Mouse (Mus musculus): ENCODE data around the gene Neil3. TPM values are rescaled to one million over a fixed set of nuclear protein-coding genes. Genes with fewer than 3 reads are reported as not detected.

The Neil3 gene
- polyA plus RNA-seq, 1 experiment from 2014 or later: 28.4 TPM

- Histone ChIP-seq H3K9ac (ENCODE audit: low read length) (no peak overlapping the region), H3K27me3 (ENCODE audit: control insufficient read depth, insufficient read depth, low read length) (no peaks in the 10 kb centered on the region), H3K4me2 (ENCODE audit: low read depth, low read length) (no peak overlapping the region), H3K27ac (ENCODE audit: low read length) (no peak overlapping the region), H3K4me3 (replicated peaks; ENCODE audit: low read length) (no peak overlapping the region), H3K4me1 (ENCODE audit: control insufficient read depth, insufficient read depth, low read length) (no peaks in the 10 kb centered on the region), H3K9me3 (replicated peaks; ENCODE audit: control insufficient read depth, low read length) (no peaks in the 10 kb centered on the region), H3K36me3 (ENCODE audit: control insufficient read depth, insufficient read depth, low read length) (no peaks in the 10 kb centered on the region)
- 88% methylated on average over 7 of the region's 7 CpGs for WGBS
- ATAC-seq (ENCODE audit: insufficient read depth, low FRiP score): no peak
These were observed 25.1 kb downstream of the Neil3 start for GRCm38 (mm10) chr8:53613577-53614287.

GRCm38 (mm10) chr8:53612297-53612696 is 26.6 kb downstream of the Neil3 start:
- Histone ChIP-seq H3K4me3 (replicated peaks; ENCODE audit: low read length) (no peak overlapping the region), H3K4me1 (ENCODE audit: control insufficient read depth, insufficient read depth, low read length) (no peaks in the 10 kb centered on the region), H3K27me3 (ENCODE audit: control insufficient read depth, insufficient read depth, low read length) (no peaks in the 10 kb centered on the region), H3K4me2 (ENCODE audit: low read depth, low read length) (no peak overlapping the region), H3K27ac (ENCODE audit: low read length) (no peak overlapping the region), H3K9ac (ENCODE audit: low read length) (no peak overlapping the region), H3K9me3 (replicated peaks; ENCODE audit: control insufficient read depth, low read length) (no peaks in the 10 kb centered on the region), H3K36me3 (ENCODE audit: control insufficient read depth, insufficient read depth, low read length) (no peaks in the 10 kb centered on the region)
- no peak for ATAC-seq (ENCODE audit: insufficient read depth, low FRiP score)
- WGBS: 70% methylated on average over 7 of the region's 7 CpGs

- H3K9me3 ChIP-seq (replicated peaks; ENCODE audit: control insufficient read depth, low read length): no peaks in the 10 kb centered on the region
- no peak overlapping the region for H3K4me3 ChIP-seq (replicated peaks; ENCODE audit: low read length)
- no peak overlapping the region for H3K9ac ChIP-seq (ENCODE audit: low read length)
- 26% methylated on average over 3 of the region's 3 CpGs for WGBS
- no peaks in the 10 kb centered on the region for H3K4me1 ChIP-seq (ENCODE audit: control insufficient read depth, insufficient read depth, low read length)
- peak; percentile 66; the same call in 1 of the 2 replicates for ATAC-seq (ENCODE audit: insufficient read depth, low FRiP score)
- H3K36me3 ChIP-seq (ENCODE audit: control insufficient read depth, insufficient read depth, low read length): no peaks in the 10 kb centered on the region
- no peak overlapping the region for H3K4me2 ChIP-seq (ENCODE audit: low read depth, low read length)
- no peak overlapping the region for H3K27ac ChIP-seq (ENCODE audit: low read length)
- H3K27me3 ChIP-seq (ENCODE audit: control insufficient read depth, insufficient read depth, low read length): no peaks in the 10 kb centered on the region
These were observed 31.8 kb downstream of the Neil3 start for GRCm38 (mm10) chr8:53607040-53607439.

- no peaks in the 10 kb centered on the region for H3K9me3 ChIP-seq (replicated peaks; ENCODE audit: control insufficient read depth, low read length)
- no peak for ATAC-seq (ENCODE audit: insufficient read depth, low FRiP score)
- no peaks in the 10 kb centered on the region for H3K4me1 ChIP-seq (ENCODE audit: control insufficient read depth, insufficient read depth, low read length)
- no peak overlapping the region for H3K27ac ChIP-seq (ENCODE audit: low read length)
- H3K27me3 ChIP-seq (ENCODE audit: control insufficient read depth, insufficient read depth, low read length): no peaks in the 10 kb centered on the region
- H3K9ac ChIP-seq (ENCODE audit: low read length): no peak overlapping the region
- WGBS: 87% methylated on average over 5 of the region's 5 CpGs
- no peak overlapping the region for H3K4me2 ChIP-seq (ENCODE audit: low read depth, low read length)
- H3K36me3 ChIP-seq (ENCODE audit: control insufficient read depth, insufficient read depth, low read length): no peaks in the 10 kb centered on the region
- no peak overlapping the region for H3K4me3 ChIP-seq (replicated peaks; ENCODE audit: low read length)
These were observed 34.0 kb downstream of the Neil3 start for GRCm38 (mm10) chr8:53604906-53605305.

GRCm38 (mm10) chr8:53603672-53604071 is 35.2 kb downstream of the Neil3 start:
- H3K9ac ChIP-seq (ENCODE audit: low read length): no peak overlapping the region
- no peak for ATAC-seq (ENCODE audit: insufficient read depth, low FRiP score)
- H3K4me1 ChIP-seq (ENCODE audit: control insufficient read depth, insufficient read depth, low read length): no peaks in the 10 kb centered on the region
- no peaks in the 10 kb centered on the region for H3K27me3 ChIP-seq (ENCODE audit: control insufficient read depth, insufficient read depth, low read length)
- no peak overlapping the region for H3K4me3 ChIP-seq (replicated peaks; ENCODE audit: low read length)
- H3K4me2 ChIP-seq (ENCODE audit: low read depth, low read length): no peak overlapping the region
- H3K27ac ChIP-seq (ENCODE audit: low read length): no peak overlapping the region
- H3K36me3 ChIP-seq (ENCODE audit: control insufficient read depth, insufficient read depth, low read length): peaks cover 6% of the 10 kb centered on the region; the same call in 1 of the 2 replicates
- 79% methylated on average over 4 of the region's 4 CpGs for WGBS
- no peaks in the 10 kb centered on the region for H3K9me3 ChIP-seq (replicated peaks; ENCODE audit: control insufficient read depth, low read length)

- Histone ChIP-seq H3K4me3 (replicated peaks; ENCODE audit: low read length) (no peak overlapping the region), H3K4me1 (ENCODE audit: control insufficient read depth, insufficient read depth, low read length) (no peaks in the 10 kb centered on the region), H3K9me3 (replicated peaks; ENCODE audit: control insufficient read depth, low read length) (no peaks in the 10 kb centered on the region), H3K27ac (ENCODE audit: low read length) (no peak overlapping the region), H3K9ac (ENCODE audit: low read length) (no peak overlapping the region), H3K27me3 (ENCODE audit: control insufficient read depth, insufficient read depth, low read length) (no peaks in the 10 kb centered on the region), H3K36me3 (ENCODE audit: control insufficient read depth, insufficient read depth, low read length) (peaks cover 6% of the 10 kb centered on the region; the same call in 1 of the 2 replicates), H3K4me2 (ENCODE audit: low read depth, low read length) (no peak overlapping the region)
- 91% methylated on average over 3 of the region's 3 CpGs for WGBS
- no peak for ATAC-seq (ENCODE audit: insufficient read depth, low FRiP score)
These were observed 38.0 kb downstream of the Neil3 start for GRCm38 (mm10) chr8:53600826-53601225.

- Histone ChIP-seq H3K27me3 (ENCODE audit: control insufficient read depth, insufficient read depth, low read length) (no peaks in the 10 kb centered on the region), H3K27ac (ENCODE audit: low read length) (no peak overlapping the region), H3K9ac (ENCODE audit: low read length) (no peak overlapping the region), H3K9me3 (replicated peaks; ENCODE audit: control insufficient read depth, low read length) (0 out of 2 replicates have a peak, but pooled peaks cover 2% of the 10 kb centered on the region), H3K4me3 (replicated peaks; ENCODE audit: low read length) (no peak overlapping the region), H3K4me1 (ENCODE audit: control insufficient read depth, insufficient read depth, low read length) (no peaks in the 10 kb centered on the region), H3K36me3 (ENCODE audit: control insufficient read depth, insufficient read depth, low read length) (peaks cover 6% of the 10 kb centered on the region; the same call in 1 of the 2 replicates), H3K4me2 (ENCODE audit: low read depth, low read length) (no peak overlapping the region)
- no peak for ATAC-seq (ENCODE audit: insufficient read depth, low FRiP score)
- 94% methylated on average over 11 of the region's 11 CpGs for WGBS
These were observed 38.6 kb downstream of the Neil3 start for GRCm38 (mm10) chr8:53600025-53600811.

GRCm38 (mm10) chr8:53598101-53598500 is 40.8 kb downstream of the Neil3 start:
- 0 out of 2 replicates have a peak, but pooled peaks cover 2% of the 10 kb centered on the region for H3K9me3 ChIP-seq (replicated peaks; ENCODE audit: control insufficient read depth, low read length)
- H3K27me3 ChIP-seq (ENCODE audit: control insufficient read depth, insufficient read depth, low read length): no peaks in the 10 kb centered on the region
- peaks cover 6% of the 10 kb centered on the region; the same call in 1 of the 2 replicates for H3K36me3 ChIP-seq (ENCODE audit: control insufficient read depth, insufficient read depth, low read length)
- H3K4me3 ChIP-seq (replicated peaks; ENCODE audit: low read length): no peak overlapping the region
- H3K27ac ChIP-seq (ENCODE audit: low read length): no peak overlapping the region
- WGBS: 90% methylated on average over 1 of the region's 1 CpGs
- no peak for ATAC-seq (ENCODE audit: insufficient read depth, low FRiP score)
- H3K4me1 ChIP-seq (ENCODE audit: control insufficient read depth, insufficient read depth, low read length): no peaks in the 10 kb centered on the region
- H3K4me2 ChIP-seq (ENCODE audit: low read depth, low read length): no peak overlapping the region
- H3K9ac ChIP-seq (ENCODE audit: low read length): no peak overlapping the region

GRCm38 (mm10) chr8:53591777-53592176 is 47.1 kb downstream of the Neil3 start:
- no peaks in the 10 kb centered on the region for H3K27me3 ChIP-seq (ENCODE audit: control insufficient read depth, insufficient read depth, low read length)
- H3K27ac ChIP-seq (ENCODE audit: low read length): no peak overlapping the region
- H3K4me1 ChIP-seq (ENCODE audit: control insufficient read depth, insufficient read depth, low read length): no peaks in the 10 kb centered on the region
- no peak for ATAC-seq (ENCODE audit: insufficient read depth, low FRiP score)
- WGBS: 90% methylated on average over 2 of the region's 2 CpGs
- H3K4me3 ChIP-seq (replicated peaks; ENCODE audit: low read length): no peak overlapping the region
- H3K4me2 ChIP-seq (ENCODE audit: low read depth, low read length): no peak overlapping the region
- 0 out of 2 replicates have a peak, but pooled peaks cover 2% of the 10 kb centered on the region for H3K9me3 ChIP-seq (replicated peaks; ENCODE audit: control insufficient read depth, low read length)
- H3K9ac ChIP-seq (ENCODE audit: low read length): no peak overlapping the region
- no peaks in the 10 kb centered on the region for H3K36me3 ChIP-seq (ENCODE audit: control insufficient read depth, insufficient read depth, low read length)

Measured in stomach, embryonic 16.5 days (tissue).